Mouse (Mus musculus): ENCODE measurements around the gene Snd1.

Gene Snd1

GRCm38 (mm10) chr6:28588494-28589171, 113.7 kb downstream of the Snd1 start:
- no peak for DNase-seq (ENCODE audit: low read depth in 1 of 2, low spot score in 2 of 2)

GRCm38 (mm10) chr6:28592323-28592893, 117.5 kb downstream of the Snd1 start:
- DNase-seq (ENCODE audit: low read depth in 1 of 2, low spot score in 2 of 2) = no peak

GRCm38 (mm10) chr6:28593708-28594107, 118.8 kb downstream of the Snd1 start:
- no peak for DNase-seq (ENCODE audit: low read depth in 1 of 2, low spot score in 2 of 2)

GRCm38 (mm10) chr6:28594759-28595158, 119.8 kb downstream of the Snd1 start:
- DNase-seq (ENCODE audit: low read depth in 1 of 2, low spot score in 2 of 2) = no peak

GRCm38 (mm10) chr6:28595231-28595630, 120.3 kb downstream of the Snd1 start:
- DNase-seq (ENCODE audit: low read depth in 1 of 2, low spot score in 2 of 2) = no peak

GRCm38 (mm10) chr6:28597266-28597665, 122.3 kb downstream of the Snd1 start:
- no peak for DNase-seq (ENCODE audit: low read depth in 1 of 2, low spot score in 2 of 2)

- DNase-seq (ENCODE audit: low read depth in 1 of 2, low spot score in 2 of 2) = no peak
Observed at GRCm38 (mm10) chr6:28599120-28599519, 124.2 kb downstream of the Snd1 start.

GRCm38 (mm10) chr6:28600404-28600803, 125.5 kb downstream of the Snd1 start:
- DNase-seq (ENCODE audit: low read depth in 1 of 2, low spot score in 2 of 2) = no peak

GRCm38 (mm10) chr6:28603401-28603800, 128.5 kb downstream of the Snd1 start:
- no peak for DNase-seq (ENCODE audit: low read depth in 1 of 2, low spot score in 2 of 2)

GRCm38 (mm10) chr6:28603823-28604222, 128.9 kb downstream of the Snd1 start:
- no peak for DNase-seq (ENCODE audit: low read depth in 1 of 2, low spot score in 2 of 2)

- no peak for DNase-seq (ENCODE audit: low read depth in 1 of 2, low spot score in 2 of 2)
Observed at GRCm38 (mm10) chr6:28609291-28609690, 134.4 kb downstream of the Snd1 start.

- no peak for DNase-seq (ENCODE audit: low read depth in 1 of 2, low spot score in 2 of 2)
Observed at GRCm38 (mm10) chr6:28610127-28610526, 135.2 kb downstream of the Snd1 start.

GRCm38 (mm10) chr6:28613441-28613840, 138.5 kb downstream of the Snd1 start:
- DNase-seq (ENCODE audit: low read depth in 1 of 2, low spot score in 2 of 2) = no peak

GRCm38 (mm10) chr6:28614856-28615255, 139.9 kb downstream of the Snd1 start:
- DNase-seq (ENCODE audit: low read depth in 1 of 2, low spot score in 2 of 2) = no peak

GRCm38 (mm10) chr6:28615408-28615807, 140.5 kb downstream of the Snd1 start:
- no peak for DNase-seq (ENCODE audit: low read depth in 1 of 2, low spot score in 2 of 2)

- no peak for DNase-seq (ENCODE audit: low read depth in 1 of 2, low spot score in 2 of 2)
Observed at GRCm38 (mm10) chr6:28615966-28616365, 141.0 kb downstream of the Snd1 start.

GRCm38 (mm10) chr6:28618299-28618698, 143.4 kb downstream of the Snd1 start:
- no peak for DNase-seq (ENCODE audit: low read depth in 1 of 2, low spot score in 2 of 2)

- no peak for DNase-seq (ENCODE audit: low read depth in 1 of 2, low spot score in 2 of 2)
Observed at GRCm38 (mm10) chr6:28618751-28619153, 143.8 kb downstream of the Snd1 start.

GRCm38 (mm10) chr6:28621431-28621830, 146.5 kb downstream of the Snd1 start:
- no peak for DNase-seq (ENCODE audit: low read depth in 1 of 2, low spot score in 2 of 2)

- DNase-seq (ENCODE audit: low read depth in 1 of 2, low spot score in 2 of 2) = no peak
Observed at GRCm38 (mm10) chr6:28621961-28622360, 147.0 kb downstream of the Snd1 start.

GRCm38 (mm10) chr6:28622522-28622921, 147.6 kb downstream of the Snd1 start:
- DNase-seq (ENCODE audit: low read depth in 1 of 2, low spot score in 2 of 2) = no peak

GRCm38 (mm10) chr6:28622963-28623362, 148.0 kb downstream of the Snd1 start:
- no peak for DNase-seq (ENCODE audit: low read depth in 1 of 2, low spot score in 2 of 2)

GRCm38 (mm10) chr6:28628408-28628807, 153.5 kb downstream of the Snd1 start:
- no peak for DNase-seq (ENCODE audit: low read depth in 1 of 2, low spot score in 2 of 2)
